ENCODE assay signal across 8 mouse cellular contexts in genomic region chr9:70834217-70834616, GRCm38 (mm10).
DNase-seq lines count a peak whose midpoint lies in the region; ATAC-seq and TF ChIP-seq lines count a peak whose summit lies in the region.
"Had no signal": no experiment of that assay in that cellular context is flagged by ENCODE, and none has a peak within 500 bp of the region (broad histone marks: within the 10 kb centered on the region; RNA-seq: fewer than 3 reads in every experiment).

No protein-coding gene starts in this region.

- no peak for TF ChIP-seq CTCF in kidney, postnatal 0 days (IDR thresholded peaks at IDR 0.05; ENCODE audit: low read depth)

- 91% methylated on average over 3 of the region's 3 CpGs for WGBS in kidney, postnatal 0 days
- WGBS in embryonic facial prominence, embryonic 13.5 days: 91% methylated on average over 3 of the region's 3 CpGs
- 65% methylated on average over 3 of the region's 3 CpGs for WGBS in liver, embryonic 16.5 days (ENCODE audit: insufficient replicate concordance)
- 90% methylated on average over 3 of the region's 3 CpGs for WGBS in midbrain, embryonic 15.5 days

- 0 out of 2 replicates have a peak, but pooled peaks cover 3% of the 10 kb centered on the region for H3K4me1 ChIP-seq in kidney, postnatal 0 days (replicated peaks; ENCODE audit: insufficient read depth, low read length)
- peaks cover 10% of the 10 kb centered on the region for H3K4me1 ChIP-seq in embryonic facial prominence, embryonic 13.5 days
- H3K4me1 ChIP-seq in liver, embryonic 16.5 days (ENCODE audit: control insufficient read depth, low read depth, low read length): peaks cover 81% of the 10 kb centered on the region
- no peaks in the 10 kb centered on the region for H3K4me1 ChIP-seq in midbrain, embryonic 15.5 days

- ATAC-seq in kidney, postnatal 0 days (replicated peaks; ENCODE audit: low FRiP score, low read depth): no peak
- no peak for ATAC-seq in embryonic facial prominence, embryonic 13.5 days (ENCODE audit: insufficient number of reproducible peaks, insufficient read depth, low FRiP score, low TSS enrichment, low read depth)
- ATAC-seq in liver, embryonic 16.5 days (ENCODE audit: low read depth): peak; percentile 0; the same call in 1 of the 2 replicates
- no peak for ATAC-seq in inflammation-experienced regulatory T-cells, adult 6 months
- ATAC-seq in midbrain, embryonic 15.5 days (replicated peaks): no peak

- peak overlapping the region; percentile 52; the same call in 1 of the 2 replicates for H3K27ac ChIP-seq in kidney, postnatal 0 days
- 0 out of 2 replicates have a peak overlapping the region, but pooled peaks have one; percentile 44 for H3K27ac ChIP-seq in embryonic facial prominence, embryonic 13.5 days
- H3K27ac ChIP-seq in liver, embryonic 16.5 days (ENCODE audit: low read length): peak overlapping the region; percentile 100
- no peak overlapping the region for H3K27ac ChIP-seq in midbrain, embryonic 15.5 days

- no peak for DNase-seq in kidney, postnatal 0 days (ENCODE audit: low spot score)
- DNase-seq in kidney, adult 9 months: no peak
- peak; percentile 10 for DNase-seq in NIH3T3 (ENCODE audit: low read depth)

- no peak overlapping the region for H3K4me3 ChIP-seq in kidney, postnatal 0 days (replicated peaks; ENCODE audit: low read depth, low read length)
- no peak overlapping the region for H3K4me3 ChIP-seq in embryonic facial prominence, embryonic 13.5 days
- H3K4me3 ChIP-seq in liver, embryonic 16.5 days (ENCODE audit: low read depth, low read length): peak overlapping the region; percentile 18; the same call in 1 of the 2 replicates
- H3K4me3 ChIP-seq in midbrain, embryonic 15.5 days: no peak overlapping the region

- no peaks in the 10 kb centered on the region for H3K36me3 ChIP-seq in kidney, postnatal 0 days (ENCODE audit: insufficient read depth, low read length)
- H3K36me3 ChIP-seq in embryonic facial prominence, embryonic 13.5 days: no peaks in the 10 kb centered on the region
- H3K36me3 ChIP-seq in liver, embryonic 16.5 days (ENCODE audit: control insufficient read depth, insufficient read depth): no peaks in the 10 kb centered on the region
- no peaks in the 10 kb centered on the region for H3K36me3 ChIP-seq in midbrain, embryonic 15.5 days (replicated peaks)

- H3K27me3 ChIP-seq in kidney, postnatal 0 days (ENCODE audit: insufficient read depth, low read length): no peaks in the 10 kb centered on the region
- no peaks in the 10 kb centered on the region for H3K27me3 ChIP-seq in embryonic facial prominence, embryonic 13.5 days
- H3K27me3 ChIP-seq in liver, embryonic 16.5 days (ENCODE audit: control insufficient read depth, insufficient read depth, low read depth, low read length): no peaks in the 10 kb centered on the region
- no peaks in the 10 kb centered on the region for H3K27me3 ChIP-seq in midbrain, embryonic 15.5 days (replicated peaks)
- H3K27me3 ChIP-seq: Patski had no signal

- H3K9ac ChIP-seq in kidney, postnatal 0 days (ENCODE audit: low read depth, low read length): no peak overlapping the region
- no peak overlapping the region for H3K9ac ChIP-seq in embryonic facial prominence, embryonic 13.5 days
- H3K9ac ChIP-seq in liver, embryonic 16.5 days (ENCODE audit: low read depth, low read length): peak overlapping the region; percentile 57
- no peak overlapping the region for H3K9ac ChIP-seq in midbrain, embryonic 15.5 days

- no peaks in the 10 kb centered on the region for H3K9me3 ChIP-seq in kidney, postnatal 0 days (replicated peaks; ENCODE audit: low read length)
- H3K9me3 ChIP-seq in embryonic facial prominence, embryonic 13.5 days: no peaks in the 10 kb centered on the region
- H3K9me3 ChIP-seq in liver, embryonic 16.5 days (replicated peaks; ENCODE audit: control insufficient read depth, low read length): no peaks in the 10 kb centered on the region
- H3K9me3 ChIP-seq in midbrain, embryonic 15.5 days: no peaks in the 10 kb centered on the region

- H3K4me2 ChIP-seq in kidney, postnatal 0 days (ENCODE audit: low read length): no peak overlapping the region
- H3K4me2 ChIP-seq in embryonic facial prominence, embryonic 13.5 days: no peak overlapping the region
- peak overlapping the region; percentile 62 for H3K4me2 ChIP-seq in liver, embryonic 16.5 days (ENCODE audit: low read depth, low read length)
- H3K4me2 ChIP-seq in midbrain, embryonic 15.5 days: no peak overlapping the region
